Mouse (Mus musculus) adrenal gland, adult 8-10 months (tissue): ENCODE measurements around the gene Clasp2. TPM values are rescaled to one million over a fixed set of nuclear protein-coding genes. Genes with fewer than 3 reads are reported as not detected.

Experiments
- DNase-seq: peaks from one replicate; pipeline ENCODE4 v3.0.0; 2022
- total RNA-seq, 4 experiments: library from RNA; stranded (reverse); gene quantifications; 2 replicates each; pipeline ENCODE4 v1.2.4; 2022

Gene Clasp2
- total RNA-seq, 4 experiments from 2014 or later, result 122 to 289 (median 183) TPM

DNA sequence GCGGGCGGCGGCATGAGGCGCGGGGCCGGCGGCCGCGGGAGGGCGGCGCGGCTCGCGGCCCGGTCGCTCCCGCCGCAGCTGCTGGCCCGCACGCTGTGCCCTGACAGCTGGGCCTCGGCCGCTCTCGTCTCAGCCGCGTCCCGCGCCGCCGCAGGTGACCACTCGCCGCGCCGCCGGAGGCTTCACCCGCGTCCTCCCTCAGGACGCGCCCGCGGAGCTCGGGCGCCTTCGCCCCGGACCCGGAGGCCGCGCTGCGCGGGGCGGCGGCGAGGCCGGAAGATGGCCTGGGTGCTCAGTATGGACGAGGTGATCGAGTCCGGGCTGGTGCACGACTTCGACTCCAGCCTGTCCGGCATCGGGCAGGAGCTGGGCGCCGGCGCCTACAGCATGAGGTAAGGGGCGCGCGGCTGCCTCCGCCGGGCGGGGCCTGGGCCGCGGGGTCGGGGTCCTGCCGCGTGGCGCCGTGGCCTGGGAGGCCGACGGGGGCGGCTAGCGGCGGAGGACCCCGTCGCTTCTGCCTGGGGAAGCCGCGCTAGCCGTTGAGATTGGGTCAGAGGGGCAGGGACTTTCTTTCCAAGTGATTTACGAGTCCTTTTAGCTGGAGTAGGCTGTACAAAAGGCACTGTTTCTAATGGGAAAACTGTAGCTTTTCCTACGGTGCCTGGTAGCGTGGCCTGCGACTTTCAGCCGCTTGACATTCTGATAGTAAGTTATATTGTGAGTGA lies 190.3 kb downstream of the Clasp2 start:
- peak; percentile 28 for DNase-seq

DNA sequence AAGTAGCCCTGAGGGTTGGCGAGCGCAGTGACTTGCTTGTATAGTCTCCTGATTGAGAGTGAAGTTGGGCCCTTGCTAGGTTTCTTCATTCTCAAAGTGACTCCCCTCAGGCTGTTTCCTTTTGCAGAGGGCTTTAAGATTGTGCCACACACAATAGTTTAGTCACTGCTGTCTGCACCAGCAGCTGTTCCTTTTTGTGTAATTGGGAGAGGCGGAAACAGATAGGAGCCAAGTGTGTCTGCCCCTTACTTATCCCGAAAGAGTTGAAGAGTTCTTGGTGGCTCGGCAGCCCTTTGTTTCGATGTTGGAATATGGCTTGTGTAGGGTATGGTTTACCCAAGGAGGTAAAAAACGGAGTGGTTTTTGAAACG lies 190.8 kb downstream of the Clasp2 start:
- DNase-seq, result no peak

DNA sequence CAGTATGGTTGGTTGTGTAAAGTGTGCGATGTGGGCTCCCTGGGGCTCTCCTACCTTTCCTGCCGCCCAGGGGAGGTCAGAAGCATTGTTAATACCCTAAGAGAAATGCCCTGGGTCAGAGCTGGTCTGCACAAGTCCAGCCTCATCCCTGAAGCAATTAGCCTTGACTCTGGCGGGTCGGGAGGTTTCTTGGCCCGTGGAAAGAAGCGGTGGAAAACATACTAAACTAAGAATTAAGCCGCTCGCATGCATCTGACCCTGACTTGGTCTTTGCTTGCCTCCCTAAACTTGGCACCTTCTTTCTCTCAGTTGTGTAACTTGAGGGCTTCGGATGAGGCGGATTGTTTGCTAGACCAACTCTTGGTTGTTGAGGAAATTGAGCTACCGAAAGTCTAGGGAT lies 191.2 kb downstream of the Clasp2 start:
- DNase-seq, result peak; percentile 18

DNA sequence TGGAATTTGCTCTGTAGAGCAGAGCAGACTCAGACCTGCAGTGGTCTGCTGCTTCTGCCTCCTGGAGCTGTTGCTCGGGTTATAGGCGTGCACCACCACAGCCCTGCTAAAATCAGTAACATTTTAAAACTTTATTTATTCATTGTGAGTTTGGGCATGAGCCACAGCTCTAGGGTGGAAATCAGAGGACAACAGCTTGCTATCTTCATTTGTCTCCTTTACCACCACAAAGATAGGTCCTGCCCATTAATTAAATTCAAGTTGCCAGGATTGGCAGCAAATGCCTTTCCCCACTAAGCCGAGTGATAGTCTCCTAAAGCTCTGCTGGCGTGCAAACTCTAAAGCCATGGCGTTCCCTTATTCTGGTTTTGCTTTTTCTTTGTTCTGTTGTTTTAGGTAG lies 194.4 kb downstream of the Clasp2 start:
- no peak for DNase-seq

DNA sequence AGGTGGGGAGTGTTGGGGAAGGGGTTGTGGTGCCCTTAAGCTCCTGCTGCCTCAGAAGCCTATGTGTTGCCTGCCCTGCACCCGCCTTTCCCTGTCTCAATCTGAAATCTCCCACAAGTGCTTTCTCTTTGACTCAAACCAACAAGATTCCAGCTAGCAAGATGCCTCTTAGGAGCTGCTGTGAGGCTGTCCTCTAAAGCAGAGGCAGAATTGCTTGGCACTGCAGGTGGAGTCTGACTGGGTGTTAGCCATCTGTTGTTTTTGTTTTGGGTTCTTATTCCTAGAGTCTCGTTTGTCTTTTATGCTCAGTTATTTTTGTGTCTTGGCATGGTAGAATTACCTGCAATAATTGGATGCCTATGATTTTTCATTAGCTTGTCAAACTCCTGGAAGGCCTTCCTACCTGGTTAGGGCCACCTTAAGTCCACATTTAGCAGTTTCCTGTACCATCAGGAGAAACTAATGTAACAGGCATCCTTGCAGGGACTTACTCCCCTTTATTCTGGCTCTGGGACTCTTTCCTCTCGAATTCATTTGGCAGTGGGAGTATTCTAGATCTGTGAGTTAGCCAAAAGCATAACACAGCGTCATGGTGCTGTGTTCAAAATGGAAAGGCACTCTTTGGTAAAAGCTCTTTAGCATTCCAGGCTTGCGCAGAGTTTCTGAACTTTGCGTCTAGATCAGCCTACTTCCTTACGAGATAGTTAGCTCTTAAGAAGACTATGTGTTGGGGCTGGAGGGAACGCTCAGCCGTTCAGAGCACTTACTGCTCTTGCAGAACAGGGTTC lies 198.0 kb downstream of the Clasp2 start:
- no peak for DNase-seq

DNA sequence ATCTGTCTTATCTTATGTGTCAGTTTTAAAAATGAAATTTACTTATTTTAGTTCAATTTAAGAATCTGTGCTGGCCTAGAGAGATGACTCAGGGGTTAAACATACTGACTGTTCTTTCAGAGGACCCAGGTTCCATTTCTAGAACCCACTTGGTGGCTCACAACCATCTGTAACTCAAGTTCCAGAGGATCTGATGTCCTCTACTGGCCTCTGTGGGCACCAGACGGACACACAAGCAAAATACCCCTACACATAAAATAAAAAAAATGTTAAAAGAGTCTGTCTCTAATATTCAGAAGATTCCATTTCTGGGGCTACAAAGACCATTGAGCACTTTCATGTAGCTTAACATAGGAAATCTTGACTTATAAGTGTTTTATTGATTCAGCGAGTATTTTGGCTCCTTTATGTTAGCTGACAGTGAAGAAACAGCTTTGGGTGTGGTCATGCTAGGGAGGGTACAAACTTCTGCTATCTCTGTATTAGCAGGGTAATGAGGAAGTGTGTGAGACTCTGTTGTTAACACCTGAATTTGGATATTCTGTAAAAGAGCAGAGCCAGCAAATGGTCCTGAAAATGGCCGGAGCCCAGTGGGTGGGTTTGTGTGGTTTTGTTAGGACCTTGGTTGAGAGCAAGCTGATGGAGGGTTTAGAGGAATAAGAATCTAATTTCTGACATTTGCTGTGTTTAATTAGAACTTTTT lies 200.0 kb downstream of the Clasp2 start:
- DNase-seq, result no peak

DNA sequence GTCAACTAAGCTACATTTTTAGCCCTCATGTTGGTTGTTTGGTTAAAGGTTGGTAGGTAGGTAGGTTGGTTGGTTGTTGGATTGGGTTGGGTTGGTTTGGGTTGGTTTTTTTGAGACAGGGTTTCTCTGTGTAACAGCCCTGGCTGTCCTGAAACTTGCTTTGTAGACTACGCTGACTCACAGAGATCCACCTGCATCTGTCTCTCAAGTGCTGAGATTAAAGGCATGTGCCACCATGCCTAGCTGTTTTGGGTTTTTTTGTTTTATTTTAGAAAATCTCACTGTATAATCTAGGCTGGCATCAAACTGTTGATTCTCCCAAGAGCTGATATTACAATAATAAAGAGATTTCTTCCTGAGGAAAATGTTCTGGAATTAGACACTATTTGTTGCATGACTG lies 202.1 kb downstream of the Clasp2 start:
- DNase-seq, result no peak

DNA sequence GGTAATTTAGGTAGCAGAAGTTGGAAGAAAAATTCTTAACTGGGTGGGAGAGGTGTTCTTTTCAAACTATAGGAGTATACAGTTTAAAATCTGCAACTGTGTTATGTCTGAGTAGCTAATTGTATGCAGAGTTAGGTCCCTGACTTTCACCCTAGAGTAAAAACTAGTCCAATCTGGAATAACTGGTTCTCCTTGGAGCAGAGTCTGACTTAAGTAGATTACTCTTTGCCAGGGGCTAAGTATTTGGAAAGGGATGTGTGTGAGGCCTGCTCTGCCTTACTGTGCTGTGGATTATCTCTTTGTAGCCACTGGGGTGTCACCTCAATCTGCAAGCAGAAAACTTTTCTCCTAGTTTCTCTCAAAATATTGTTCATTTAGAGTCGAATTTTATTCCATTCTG lies 205.9 kb downstream of the Clasp2 start:
- no peak for DNase-seq

DNA sequence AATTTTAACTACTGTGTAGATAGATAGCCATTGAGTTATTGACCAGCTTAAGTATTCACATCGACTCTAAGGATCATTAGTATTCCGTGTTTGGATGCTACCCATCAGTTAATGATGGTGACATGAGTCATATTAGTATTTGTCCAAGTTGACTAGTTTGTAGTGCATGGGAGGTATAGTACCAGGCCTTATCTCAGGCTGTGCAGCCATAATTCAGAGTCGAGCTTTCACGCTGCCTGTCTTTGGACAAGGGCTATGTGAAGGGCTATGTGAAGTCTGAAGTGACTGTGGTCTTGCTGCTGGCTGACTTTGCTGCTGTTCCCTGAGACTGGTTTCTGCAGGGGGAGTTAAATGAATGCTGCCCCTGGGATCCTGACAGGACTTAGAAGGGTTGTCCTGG lies 216.5 kb downstream of the Clasp2 start:
- DNase-seq, result no peak

DNA sequence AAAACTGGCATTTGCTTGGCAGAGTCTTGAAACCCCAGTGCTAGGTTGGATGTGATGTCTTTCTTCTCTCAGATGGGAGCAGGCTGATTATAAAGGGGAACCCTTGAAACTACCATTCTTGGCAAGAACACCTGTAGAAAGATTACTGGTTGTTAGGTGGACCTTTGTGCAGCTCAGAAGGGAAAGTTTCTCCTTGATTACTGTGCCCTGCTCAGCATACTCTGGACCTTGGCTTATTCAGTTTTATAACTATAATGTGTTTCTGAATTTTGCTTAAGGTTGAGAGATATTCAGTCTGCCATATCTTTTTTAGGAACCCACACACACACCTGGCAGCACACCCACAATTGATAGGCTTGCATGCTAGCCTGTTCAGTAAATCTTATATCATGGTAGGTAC lies 222.4 kb downstream of the Clasp2 start:
- no peak for DNase-seq

DNA sequence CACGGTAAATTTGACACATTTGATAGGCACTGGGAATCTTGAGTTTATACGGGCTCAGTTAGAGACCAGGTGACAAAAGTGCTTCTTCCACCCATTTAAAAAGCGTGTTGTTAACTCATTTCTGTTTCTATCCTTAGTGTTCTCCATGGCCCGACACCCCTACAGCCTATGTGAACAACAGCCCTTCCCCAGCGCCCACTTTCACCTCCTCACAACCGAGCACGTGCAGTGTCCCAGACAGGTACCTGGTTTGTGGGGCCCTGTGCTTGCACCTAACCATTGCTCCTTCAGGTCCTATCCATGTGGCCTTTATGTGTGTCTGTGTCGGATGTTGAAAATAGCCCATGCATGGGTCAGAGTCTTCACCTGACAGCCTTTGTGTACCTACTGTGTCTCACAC lies 223.1 kb downstream of the Clasp2 start:
- DNase-seq, result no peak

DNA sequence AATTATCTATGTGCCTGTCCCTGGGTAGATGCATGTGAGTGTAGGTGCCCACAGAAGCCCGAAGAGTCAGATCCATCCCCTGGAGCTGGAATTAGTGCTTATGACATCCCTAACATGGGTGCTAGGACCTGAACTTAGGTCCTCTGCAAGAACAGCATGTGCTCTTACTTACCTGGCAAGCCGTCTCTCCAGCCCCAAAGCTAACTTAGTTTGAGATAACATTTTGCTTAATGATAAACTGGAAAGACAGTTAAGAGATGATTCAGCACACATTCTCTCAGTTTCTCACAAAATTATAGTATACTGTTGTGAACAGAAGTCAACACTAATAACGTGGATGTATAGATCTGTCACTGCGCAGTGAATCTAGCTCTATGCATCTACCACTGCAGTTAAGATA lies 225.6 kb downstream of the Clasp2 start:
- DNase-seq, result no peak

DNA sequence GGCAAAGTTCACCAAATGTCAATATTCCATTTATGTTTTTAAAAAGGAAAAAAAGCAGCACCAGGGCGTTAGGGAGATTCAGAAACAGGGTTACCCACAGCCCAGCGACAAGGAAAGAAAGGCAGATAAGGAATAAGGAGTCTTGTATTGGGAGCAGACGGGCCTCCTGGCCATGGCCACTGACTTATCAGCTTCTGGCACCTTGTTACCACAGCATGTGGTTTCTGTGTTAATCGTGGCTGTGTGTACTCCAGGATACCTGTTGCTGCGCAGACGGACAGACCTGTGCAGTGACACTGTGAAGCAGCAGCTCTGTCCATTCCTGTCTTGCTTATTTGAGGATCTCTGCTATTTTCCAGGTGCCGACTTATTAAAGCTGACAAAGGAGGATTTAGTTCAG lies 227.7 kb downstream of the Clasp2 start:
- DNase-seq, result no peak

Other genes with a start within 250 kb of the Clasp2 start
- gene Pdcd6ip, start 33.2 kb upstream of the Clasp2 start, total RNA-seq, result 100 to 1,000 TPM; 176 to 225 (median 190) TPM
- 10 to 100 TPM; 47.4 to 79.2 (median 66.6) TPM for gene Ubp1, start 189.5 kb downstream of the Clasp2 start, total RNA-seq